Mouse (Mus musculus) testis, postnatal 10 days (tissue): ENCODE measurements around the gene Dph7.
"Not testable (repeated sequence)": the region's sequence is repeated elsewhere in the genome, so short reads cannot be mapped to it uniquely, and the experiment has no call there.

Experiments used
- DNase-seq: peaks from one replicate; pipeline ENCODE4 v3.0.0; 2021; ENCODE audit warnings: low spot score

Gene Dph7

DNA sequence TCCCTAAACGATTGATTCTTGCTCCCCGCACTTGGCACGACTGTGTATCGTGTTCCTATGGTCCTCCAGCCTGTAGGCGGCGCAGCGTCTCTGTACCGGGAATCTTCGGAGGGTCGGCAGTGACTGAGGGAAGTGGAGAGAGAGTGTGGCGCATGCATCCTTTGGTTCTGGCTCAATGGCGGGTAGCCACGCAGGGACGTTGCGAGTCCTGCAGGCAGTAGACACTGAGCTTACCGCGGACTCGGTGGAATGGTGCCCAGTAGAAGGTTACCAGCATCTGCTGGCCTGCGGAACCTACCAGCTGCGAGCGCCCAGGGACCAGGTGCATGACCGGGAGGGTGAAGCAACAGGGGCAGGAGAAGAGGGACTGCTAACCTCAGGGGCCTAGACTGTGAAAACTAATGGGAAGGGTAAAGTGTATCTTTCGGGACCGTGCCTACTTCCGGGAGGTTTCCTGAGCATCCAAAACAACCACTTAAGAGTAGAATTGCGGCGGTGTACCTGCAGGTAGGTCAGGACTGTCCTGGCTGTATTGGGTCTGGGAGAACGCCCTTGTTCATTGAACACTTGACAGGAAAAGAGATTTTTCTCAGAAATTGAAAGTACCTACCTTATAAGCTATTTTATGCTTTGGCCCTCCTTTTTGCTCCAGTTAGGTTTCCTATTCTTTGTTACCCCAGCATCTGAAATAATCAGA is at the start of gene Dph7:
TSS of gene Dph7 (plus strand) at position 97 of the 697 bp plus-strand sequence.
- DNase-seq = peak; percentile 91

DNA sequence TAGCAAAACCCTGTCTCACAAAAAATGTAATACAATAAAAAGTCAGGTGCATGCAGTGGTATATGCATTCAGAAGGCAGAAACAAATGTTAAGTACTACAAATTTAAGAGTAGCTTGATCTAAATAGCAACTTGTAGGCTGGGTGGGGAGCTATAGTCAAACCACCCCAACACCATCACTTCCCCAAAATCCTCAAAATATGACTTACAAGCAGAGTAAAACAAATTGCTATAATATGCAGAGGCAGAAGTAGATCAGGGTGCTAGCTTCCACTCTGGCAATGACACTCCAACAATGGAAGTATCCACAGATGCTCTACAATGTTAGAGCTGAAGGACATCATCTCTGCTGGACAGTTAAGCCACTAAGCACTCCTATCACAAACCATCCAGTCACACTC is 49.6 kb upstream of the Dph7 start:
- no peak for DNase-seq

DNA sequence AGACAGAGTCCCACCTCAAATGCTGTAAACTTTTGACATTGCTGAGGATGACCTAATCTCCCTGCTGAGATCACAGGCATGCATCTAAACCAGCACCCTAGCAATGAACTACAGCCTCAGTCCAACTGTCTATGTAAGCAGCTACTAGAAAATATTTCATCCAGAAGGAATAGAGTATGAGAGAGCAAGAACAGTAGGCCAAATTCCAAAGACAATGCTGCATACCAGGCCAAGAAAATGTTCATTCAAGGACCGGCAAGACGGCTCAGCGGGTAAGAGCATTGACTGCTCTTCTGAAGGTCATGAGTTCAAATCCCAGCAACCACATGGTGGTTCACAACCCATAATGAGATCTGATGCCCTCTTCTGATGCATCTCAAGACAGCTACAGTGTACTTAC is 47.4 kb upstream of the Dph7 start:
- DNase-seq = no peak

GRCm38 (mm10) chr2:24918930-24919838 is 43.0 kb upstream of the Dph7 start, which contains the start of gene Ehmt1:
Ehmt1 (minus strand) TSS chr2:24919614.
- peak; percentile 97 for DNase-seq

DNA sequence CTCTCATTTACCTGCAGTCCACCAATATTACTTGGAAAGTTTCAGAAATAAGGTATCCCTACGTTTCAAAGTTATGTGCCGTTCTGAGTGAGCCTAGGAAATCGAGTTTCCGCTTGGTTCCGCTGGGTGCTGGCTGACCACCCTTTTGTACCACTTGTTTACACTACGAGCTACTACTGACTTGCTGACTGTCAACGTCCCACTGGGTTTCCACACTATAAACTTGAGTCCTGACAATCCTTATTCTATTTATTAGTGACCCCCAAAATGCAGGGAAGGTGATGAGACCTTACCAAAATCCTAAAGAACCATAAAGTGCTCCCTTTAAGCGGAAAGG is 42.4 kb upstream of the Dph7 start:
- no peak for DNase-seq

GRCm38 (mm10) chr2:24923561-24923960 is 38.6 kb upstream of the Dph7 start:
- DNase-seq = no peak

- no peak for DNase-seq
These were observed 36.9 kb upstream of the Dph7 start for GRCm38 (mm10) chr2:24925284-24925683.

GRCm38 (mm10) chr2:24926345-24926964 is 35.7 kb upstream of the Dph7 start:
- DNase-seq = no peak

GRCm38 (mm10) chr2:24926965-24927358 is 35.2 kb upstream of the Dph7 start:
- DNase-seq = no peak

GRCm38 (mm10) chr2:24927810-24928479 is 34.3 kb upstream of the Dph7 start:
- peak; percentile 67 for DNase-seq

GRCm38 (mm10) chr2:24929119-24929518 is 33.1 kb upstream of the Dph7 start:
- DNase-seq = no peak

DNA sequence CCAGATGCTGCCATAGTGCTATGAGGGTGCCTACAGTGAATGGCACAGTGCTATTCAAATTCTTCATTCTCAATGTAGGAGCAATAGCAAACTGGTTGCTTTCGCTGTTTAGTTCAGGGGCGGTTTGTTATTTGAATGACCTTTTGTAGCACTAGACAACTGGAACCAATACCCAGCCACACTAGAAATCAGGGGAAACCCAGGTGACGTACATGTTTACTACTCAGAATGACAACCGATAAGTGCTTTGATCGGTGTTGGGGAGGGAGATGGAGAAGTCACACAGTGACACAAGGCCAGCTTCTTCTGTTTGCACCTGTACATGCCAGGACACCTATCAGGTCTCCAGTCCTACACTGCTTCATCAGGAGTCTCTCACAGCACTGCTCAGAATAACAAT is 32.6 kb upstream of the Dph7 start:
- no peak for DNase-seq

- peak; percentile 46 for DNase-seq
These were observed 27.7 kb upstream of the Dph7 start for GRCm38 (mm10) chr2:24934441-24934963.

DNA sequence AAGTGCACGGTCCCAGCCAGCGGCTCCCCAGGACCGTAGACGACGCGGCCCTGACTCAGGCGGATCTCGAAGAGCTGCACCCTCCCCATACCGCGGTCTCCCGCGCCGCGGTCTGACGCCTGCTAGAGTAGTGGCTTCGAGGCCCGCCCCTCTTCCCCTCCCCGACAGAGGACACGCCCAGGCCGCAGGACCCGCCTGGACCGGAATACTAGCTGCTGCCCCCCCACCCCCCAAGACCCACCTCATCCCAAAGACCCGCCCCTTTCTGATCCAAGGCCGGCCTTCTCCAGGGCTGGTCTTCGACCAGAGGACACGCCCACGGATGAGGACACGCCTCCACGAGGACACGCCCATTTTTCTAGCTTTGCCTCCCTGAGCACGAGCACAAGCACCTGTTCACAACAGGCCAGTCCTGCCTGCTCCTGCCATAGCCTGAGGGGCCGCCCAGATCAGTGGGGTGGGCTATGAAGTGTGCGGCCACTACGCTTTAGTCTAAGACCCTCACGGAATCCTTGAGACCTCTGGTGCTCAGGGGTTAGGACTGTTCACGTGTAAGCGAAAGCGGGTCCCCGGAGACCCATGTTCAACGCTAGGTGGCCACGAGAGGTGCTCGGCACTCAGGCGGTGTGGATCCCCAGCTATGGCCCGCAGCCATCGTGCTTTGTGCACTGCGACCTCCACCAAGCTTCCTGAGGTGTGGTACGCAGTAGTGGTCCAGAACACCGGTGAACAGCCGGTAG is 27.0 kb upstream of the Dph7 start, which contains the start of gene Arrdc1:
TSS of gene Arrdc1 (minus strand) at position 196 of the 740 bp plus-strand sequence.
- peak; percentile 96 for DNase-seq

DNA sequence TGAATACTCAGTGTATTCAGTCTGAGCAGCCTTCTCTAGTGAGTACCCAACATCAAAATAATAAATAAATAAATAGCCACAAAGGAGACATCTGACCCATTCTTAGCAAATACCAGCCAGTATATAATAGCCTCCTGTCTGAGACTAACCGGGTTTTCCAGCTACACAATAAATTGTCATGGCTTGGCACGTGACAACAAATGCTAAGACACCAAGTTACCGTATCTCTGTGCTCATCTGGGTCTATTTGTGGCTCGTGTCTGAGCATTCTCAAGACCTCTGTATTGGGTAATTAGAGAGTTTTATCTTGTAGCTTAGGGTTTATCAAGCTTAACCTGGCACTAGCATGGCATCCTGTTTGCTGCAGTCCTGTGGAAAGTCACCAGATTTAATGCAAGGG is 20.1 kb upstream of the Dph7 start:
- no peak for DNase-seq

DNA sequence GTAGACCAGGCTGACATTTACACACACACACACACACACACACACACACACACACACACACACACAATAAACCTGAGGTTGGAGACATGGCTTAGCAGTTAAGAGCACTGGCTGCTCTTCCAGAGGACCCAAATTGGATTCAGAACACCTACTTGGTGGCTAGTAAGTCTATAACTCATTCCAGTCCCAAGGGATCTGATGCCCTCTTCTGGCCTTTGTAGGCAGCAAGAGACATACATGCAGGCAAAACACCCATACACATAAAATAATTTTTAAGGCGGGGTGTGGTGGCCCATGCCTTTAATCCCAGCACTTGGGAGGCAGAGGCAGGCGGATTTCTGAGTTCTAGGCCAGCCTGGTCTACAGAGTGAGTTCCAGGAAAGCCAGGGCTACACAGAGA is 17.9 kb upstream of the Dph7 start:
- not testable (repeated sequence) for DNase-seq

DNA sequence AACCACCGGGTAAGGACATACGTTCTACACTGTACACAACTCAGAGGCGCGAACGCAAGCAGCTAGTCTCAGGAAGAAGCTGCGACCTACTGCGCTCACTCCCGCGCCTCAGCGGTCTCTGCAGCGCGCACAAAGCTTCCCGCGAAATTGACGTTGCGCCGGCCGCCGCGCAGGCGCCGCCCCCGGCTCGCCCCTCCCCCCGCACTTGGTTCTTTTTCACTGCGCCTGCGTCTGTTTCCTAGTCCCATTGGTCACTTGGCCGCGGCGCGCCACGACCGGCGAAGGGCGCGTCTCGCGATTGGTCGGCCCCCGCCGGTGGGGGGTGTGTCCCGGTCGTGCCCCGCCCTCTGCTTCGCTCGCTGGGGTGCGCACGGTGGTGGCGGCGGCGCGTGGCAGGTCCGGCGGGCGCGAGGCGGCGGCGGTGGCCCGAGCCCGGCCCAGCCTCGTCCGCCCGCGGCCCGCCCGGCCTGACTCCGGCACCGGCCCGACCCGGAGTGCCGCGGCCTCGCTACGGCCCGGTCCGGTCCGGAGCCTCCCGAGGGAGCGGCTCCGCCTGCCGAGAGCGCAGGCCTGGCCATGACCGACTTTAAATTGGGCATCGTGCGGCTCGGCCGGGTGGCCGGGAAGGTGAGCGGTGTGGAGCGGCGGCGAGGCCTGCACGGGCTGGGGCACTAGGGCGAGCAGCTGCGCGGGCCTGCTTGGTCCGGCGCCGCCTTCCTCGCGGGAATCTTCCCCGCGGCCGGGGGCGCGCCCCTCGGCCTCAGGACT is 12.6 kb upstream of the Dph7 start, which contains the start of gene Zmynd19:
TSS of gene Zmynd19 (plus strand) at position 372 of the 768 bp plus-strand sequence.
- DNase-seq = peak; percentile 99

DNA sequence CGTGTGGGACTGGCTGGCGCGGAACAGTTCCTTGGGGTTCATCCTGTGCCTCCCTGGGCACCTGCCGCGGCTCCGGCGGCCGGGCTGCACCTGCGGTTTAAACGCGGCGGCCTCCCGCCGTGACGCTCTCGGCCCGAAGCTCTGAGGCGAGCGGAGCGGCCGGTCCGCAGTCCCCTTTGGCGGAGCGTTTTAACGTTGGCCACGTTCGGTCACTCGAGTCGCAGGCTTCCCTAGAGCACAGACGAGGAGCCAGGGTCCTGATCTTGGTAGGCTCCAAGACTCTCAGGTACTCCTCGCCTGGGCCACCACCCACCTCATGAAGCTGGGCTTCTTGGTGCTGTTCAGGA is 12.0 kb upstream of the Dph7 start:
- DNase-seq = no peak

GRCm38 (mm10) chr2:24952537-24953055 is 9.6 kb upstream of the Dph7 start:
- no peak for DNase-seq

- peak; percentile 56 for DNase-seq
These were observed 1.3 kb upstream of the Dph7 start for GRCm38 (mm10) chr2:24960910-24961309.
